Mouse (Mus musculus) urinary bladder, postnatal 36 days (tissue): ENCODE data around the gene Pard3.
A peak's percentile ranks its signal among the peaks of the same experiment; 100 is the strongest.

ENCODE experiments used
- DNase-seq, 2 experiments: peaks; one replicate each; pipeline ENCODE4 v3.0.0; 2022; ENCODE audit warnings: low spot score in 2 of 2, mixed read lengths in 1 of 2

Pard3 gene

GRCm38 (mm10) chr8:127550928-127551327, 487.2 kb downstream of the Pard3 start:
- DNase-seq = no peak

- no peak for DNase-seq
These were observed 488.5 kb downstream of the Pard3 start for GRCm38 (mm10) chr8:127552161-127552595.

- no peak for DNase-seq
These were observed 489.1 kb downstream of the Pard3 start for GRCm38 (mm10) chr8:127552836-127553235.

GRCm38 (mm10) chr8:127553582-127553981, 489.9 kb downstream of the Pard3 start:
- DNase-seq = no peak

GRCm38 (mm10) chr8:127555795-127556194, 492.1 kb downstream of the Pard3 start:
- DNase-seq = no peak

- no peak for DNase-seq
These were observed 493.3 kb downstream of the Pard3 start for GRCm38 (mm10) chr8:127556964-127557363.

GRCm38 (mm10) chr8:127557566-127557965, 493.9 kb downstream of the Pard3 start:
- no peak for DNase-seq

GRCm38 (mm10) chr8:127563634-127564033, 499.9 kb downstream of the Pard3 start:
- DNase-seq = no peak

- DNase-seq = no peak
These were observed 500.7 kb downstream of the Pard3 start for GRCm38 (mm10) chr8:127564426-127564825.

- DNase-seq = no peak
These were observed 505.5 kb downstream of the Pard3 start for GRCm38 (mm10) chr8:127569212-127569611.

- DNase-seq = no peak
These were observed 506.8 kb downstream of the Pard3 start for GRCm38 (mm10) chr8:127570527-127570926.

GRCm38 (mm10) chr8:127572493-127572892, 508.8 kb downstream of the Pard3 start:
- no peak for DNase-seq

GRCm38 (mm10) chr8:127576657-127577056, 513.0 kb downstream of the Pard3 start:
- no peak for DNase-seq

- no peak for DNase-seq
These were observed 514.0 kb downstream of the Pard3 start for GRCm38 (mm10) chr8:127577656-127578055.

GRCm38 (mm10) chr8:127579436-127579835, 515.7 kb downstream of the Pard3 start:
- no peak for DNase-seq

- no peak for DNase-seq
These were observed 519.7 kb downstream of the Pard3 start for GRCm38 (mm10) chr8:127583429-127583828.

- no peak for DNase-seq
These were observed 521.9 kb downstream of the Pard3 start for GRCm38 (mm10) chr8:127585618-127586017.

GRCm38 (mm10) chr8:127586681-127587080, 523.0 kb downstream of the Pard3 start:
- DNase-seq = no peak

- no peak for DNase-seq
These were observed 524.6 kb downstream of the Pard3 start for GRCm38 (mm10) chr8:127588313-127588712.

GRCm38 (mm10) chr8:127589291-127589690, 525.6 kb downstream of the Pard3 start:
- DNase-seq = peak; percentile 41 to 63

GRCm38 (mm10) chr8:127590674-127591186, 527.0 kb downstream of the Pard3 start:
- no peak for DNase-seq

GRCm38 (mm10) chr8:127592648-127593574, 529.2 kb downstream of the Pard3 start:
- DNase-seq = no peak

- no peak for DNase-seq
These were observed 536.9 kb downstream of the Pard3 start for GRCm38 (mm10) chr8:127600641-127601040.
